Mouse (Mus musculus) E14TG2a.4 (cell line): ENCODE measurements around the gene 2300002M23Rik.

Source experiments
- H3K27me3 ChIP-seq: 2 replicates; pipeline ENCODE4 v1.6.1; 2014; ENCODE audit warnings: low read length, control low read depth; ENCODE audit not compliant: insufficient read depth
- H3K36me3 ChIP-seq: 2 replicates; pipeline ENCODE4 v1.6.1; 2014; ENCODE audit warnings: low read length, control low read depth; ENCODE audit not compliant: insufficient read depth
- H3K4me1 ChIP-seq: replicated peaks from 2 replicates; pipeline ENCODE4 v1.6.1; 2014; ENCODE audit warnings: low read depth, low read length, control low read depth
- H3K4me3 ChIP-seq: replicated peaks from 2 replicates; pipeline ENCODE4 v1.5.1; 2014; ENCODE audit warnings: mild to moderate bottlenecking, low read length
- H3K9me3 ChIP-seq: 2 replicates; pipeline ENCODE4 v1.6.1; 2014; ENCODE audit warnings: low read length, control low read depth
- CTCF ChIP-seq: conservative IDR thresholded peaks from 2 replicates; pipeline ENCODE4 v1.5.1; 2014; ENCODE audit warnings: low read length
- NANOG ChIP-seq: IDR thresholded peaks from 2 replicates; pipeline ENCODE4 v1.6.1; 2014; ENCODE audit warnings: borderline replicate concordance, low read length, mixed read lengths
- POU5F1 ChIP-seq: IDR thresholded peaks from 2 replicates; pipeline ENCODE4 v1.6.1; 2014; ENCODE audit warnings: low read length, borderline replicate concordance

Gene 2300002M23Rik

GRCm38 (mm10) chr17:35590410-35591218 lies 23.4 kb downstream of the 2300002M23Rik start:
- TF ChIP-seq NANOG (no peak), CTCF (peak; percentile 98), POU5F1 (no peak)
- Histone ChIP-seq H3K9me3 (peaks cover 6% of the 10 kb centered on the region), H3K4me3 (peak overlapping the region; percentile 39; the same call in 1 of the 2 replicates), H3K36me3 (no peaks in the 10 kb centered on the region), H3K4me1 (peaks cover 63% of the 10 kb centered on the region), H3K27me3 (no peaks in the 10 kb centered on the region)

DNA sequence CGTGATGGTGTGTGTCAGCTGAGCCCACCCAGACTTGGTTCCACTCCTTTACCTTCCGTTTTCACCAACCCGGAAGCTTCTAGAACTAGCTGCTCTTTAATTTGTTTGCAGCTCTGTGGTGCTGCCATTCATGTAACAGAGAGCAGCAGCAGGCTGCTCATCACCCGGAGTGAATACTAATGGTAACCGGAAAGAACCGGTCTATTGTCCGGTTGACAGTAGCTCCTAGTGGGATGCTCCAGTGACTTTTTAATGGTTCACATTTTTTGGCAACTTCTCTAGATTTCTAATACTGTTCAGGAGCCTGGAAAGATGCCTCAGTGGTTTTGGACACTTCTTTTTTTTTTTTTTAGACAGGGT lies 23.9 kb downstream of the 2300002M23Rik start:
- TF ChIP-seq POU5F1 = no peak
- no peak for TF ChIP-seq CTCF
- no peak for TF ChIP-seq NANOG
- no peaks in the 10 kb centered on the region for H3K27me3 ChIP-seq

GRCm38 (mm10) chr17:35591731-35592130 lies 24.5 kb downstream of the 2300002M23Rik start:
- Histone ChIP-seq H3K4me3 (peak overlapping the region; percentile 29; the same call in 1 of the 2 replicates), H3K9me3 (peaks cover 11% of the 10 kb centered on the region), H3K36me3 (no peaks in the 10 kb centered on the region), H3K4me1 (peaks cover 58% of the 10 kb centered on the region), H3K27me3 (no peaks in the 10 kb centered on the region)
- TF ChIP-seq NANOG (no peak), CTCF (no peak)

More for the DNA sequence above, 23.9 kb downstream of the 2300002M23Rik start:
- H3K36me3 ChIP-seq = no peaks in the 10 kb centered on the region
- no peak overlapping the region for H3K4me3 ChIP-seq
- H3K4me1 ChIP-seq = peaks cover 61% of the 10 kb centered on the region
- H3K9me3 ChIP-seq = peaks cover 7% of the 10 kb centered on the region

DNA sequence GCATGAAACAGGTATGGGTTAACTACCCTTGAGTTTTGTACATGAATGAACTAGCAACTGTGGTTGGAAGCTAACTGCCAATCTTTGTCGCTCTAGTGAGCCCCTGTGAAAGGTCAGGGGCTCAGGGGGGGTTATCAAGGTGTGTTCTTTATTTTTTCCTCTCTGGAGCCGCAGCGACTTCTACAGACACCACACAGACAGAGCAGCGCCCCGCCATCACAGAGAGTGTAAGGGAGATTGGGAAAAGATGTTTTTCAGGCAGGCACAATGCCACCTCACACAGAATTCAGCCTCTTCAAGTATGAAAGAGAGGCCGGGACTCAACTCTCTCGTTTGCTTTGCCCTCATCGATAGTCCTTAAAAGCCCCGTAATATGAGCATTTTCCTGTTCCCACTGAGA lies 24.9 kb downstream of the 2300002M23Rik start:
- no peaks in the 10 kb centered on the region for H3K27me3 ChIP-seq
- peaks cover 58% of the 10 kb centered on the region for H3K4me1 ChIP-seq
- H3K9me3 ChIP-seq = peaks cover 12% of the 10 kb centered on the region
- TF ChIP-seq CTCF (peak; percentile 31), NANOG (no peak)
- H3K36me3 ChIP-seq = no peaks in the 10 kb centered on the region
- peak overlapping the region; percentile 29; the same call in 1 of the 2 replicates for H3K4me3 ChIP-seq

GRCm38 (mm10) chr17:35593786-35594185 lies 26.5 kb downstream of the 2300002M23Rik start:
- H3K9me3 ChIP-seq = peaks cover 21% of the 10 kb centered on the region
- no peaks in the 10 kb centered on the region for H3K36me3 ChIP-seq
- peaks cover 53% of the 10 kb centered on the region for H3K4me1 ChIP-seq
- no peaks in the 10 kb centered on the region for H3K27me3 ChIP-seq
- TF ChIP-seq CTCF = no peak
- no peak for TF ChIP-seq NANOG
- TF ChIP-seq POU5F1 = no peak
- no peak overlapping the region for H3K4me3 ChIP-seq

- TF ChIP-seq POU5F1 (no peak), NANOG (no peak), CTCF (no peak)
- no peaks in the 10 kb centered on the region for H3K36me3 ChIP-seq
- H3K9me3 ChIP-seq = peaks cover 27% of the 10 kb centered on the region
- H3K4me1 ChIP-seq = peaks cover 53% of the 10 kb centered on the region
- H3K27me3 ChIP-seq = no peaks in the 10 kb centered on the region
- H3K4me3 ChIP-seq = no peak overlapping the region
Measured at GRCm38 (mm10) chr17:35594456-35594855, 27.2 kb downstream of the 2300002M23Rik start.

- Histone ChIP-seq H3K4me1 (peaks cover 28% of the 10 kb centered on the region), H3K27me3 (no peaks in the 10 kb centered on the region), H3K36me3 (no peaks in the 10 kb centered on the region), H3K4me3 (no peak overlapping the region), H3K9me3 (peaks cover 56% of the 10 kb centered on the region)
- TF ChIP-seq NANOG (no peak), CTCF (no peak)
Measured at GRCm38 (mm10) chr17:35597399-35597798, 30.1 kb downstream of the 2300002M23Rik start.

DNA sequence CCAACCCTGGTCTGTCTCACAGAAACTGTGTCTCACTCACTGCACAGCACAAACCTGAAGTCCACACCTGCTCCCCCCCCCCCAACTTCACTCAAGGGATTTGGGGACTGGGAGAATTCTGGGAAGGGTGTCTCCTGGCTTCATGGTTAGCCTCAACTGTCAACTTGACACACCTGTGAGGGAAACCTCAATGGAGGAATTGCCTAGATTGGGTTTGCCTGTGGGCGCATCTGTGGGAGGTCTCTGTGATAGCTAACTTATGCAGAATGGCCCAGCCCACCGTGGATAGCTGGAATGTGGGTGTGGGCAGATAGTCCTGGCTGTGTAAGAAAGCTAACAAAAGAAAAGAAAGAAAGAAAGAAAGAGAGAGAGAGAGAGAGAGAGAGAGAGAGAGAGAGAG lies 34.0 kb downstream of the 2300002M23Rik start, which contains the start of gene Sfta2:
Gene Sfta2, plus strand, starts transcription at position 301 of the 400 bp plus-strand sequence.
- no peaks in the 10 kb centered on the region for H3K36me3 ChIP-seq

More for the DNA sequence above, 34.0 kb downstream of the 2300002M23Rik start, which contains the start of gene Sfta2:
- no peaks in the 10 kb centered on the region for H3K4me1 ChIP-seq
- H3K4me3 ChIP-seq = no peak within 1 kb of the TSS
- H3K9me3 ChIP-seq = peaks cover 88% of the 10 kb centered on the region
- no peaks in the 10 kb centered on the region for H3K27me3 ChIP-seq
- no peak for TF ChIP-seq NANOG
- no peak for TF ChIP-seq CTCF
- TF ChIP-seq POU5F1 = no peak
